Mouse (Mus musculus): Measurements from ENCODE around the gene Scnn1a. TPM values are rescaled to one million over a fixed set of nuclear protein-coding genes. Genes with fewer than 3 reads are reported as not detected.

Gene Scnn1a
- polyA plus RNA-seq, 1 experiment from 2014 or later, result 1.00 TPM

- Histone ChIP-seq H3K27ac (replicated peaks in 1 of 2; ENCODE audit: control insufficient read depth in 1 of 2, insufficient read depth in 1 of 2, low read depth in 2 of 2, low read length in 2 of 2) (no peak overlapping the region), H3K9me3 (ENCODE audit: control insufficient read depth, low read length) (no peaks in the 10 kb centered on the region), H3K4me2 (ENCODE audit: low read length) (peak overlapping the region; percentile 65), H3K27me3 (ENCODE audit: control insufficient read depth, insufficient read depth, low read length) (peaks cover 66% of the 10 kb centered on the region), H3K36me3 (ENCODE audit: control insufficient read depth, insufficient read depth, low read length) (no peaks in the 10 kb centered on the region), H3K9ac (ENCODE audit: low read length) (no peak overlapping the region), H3K4me1 (ENCODE audit: control insufficient read depth in 2 of 2, insufficient read depth in 2 of 2, low read length in 2 of 2) (peaks cover 18% of the 10 kb centered on the region in 2 experiments), H3K4me3 (ENCODE audit: control insufficient read depth in 1 of 2, insufficient read depth in 1 of 2, low read depth in 1 of 2, low read length in 2 of 2) (peak overlapping the region in 1 of 2 experiments; percentile 36; a peak in 2 of 4 replicates)
- no peak for ATAC-seq (ENCODE audit: insufficient number of reproducible peaks, insufficient read depth, low FRiP score, low read depth)
- 6% methylated on average over 9 of the region's 9 CpGs for WGBS
Observed at GRCm38 (mm10) chr6:125379781-125380180, 59.3 kb downstream of the Scnn1a start.

GRCm38 (mm10) chr6:125380372-125381360 is 60.2 kb downstream of the Scnn1a start, which contains the start of gene Plekhg6:
Plekhg6 (minus strand) TSS chr6:125380793.
- Histone ChIP-seq H3K4me3 (ENCODE audit: control insufficient read depth in 1 of 2, insufficient read depth in 1 of 2, low read depth in 1 of 2, low read length in 2 of 2) (peak within 1 kb of the TSS; percentile 9 to 36; a peak in 3 of 4 replicates), H3K9ac (ENCODE audit: low read length) (no peak within 1 kb of the TSS; the same call in 1 of the 2 replicates), H3K36me3 (ENCODE audit: control insufficient read depth, insufficient read depth, low read length) (no peaks in the 10 kb centered on the region), H3K4me1 (ENCODE audit: control insufficient read depth in 2 of 2, insufficient read depth in 2 of 2, low read length in 2 of 2) (peaks cover 18% of the 10 kb centered on the region in 2 experiments), H3K27ac (replicated peaks in 1 of 2; ENCODE audit: control insufficient read depth in 1 of 2, insufficient read depth in 1 of 2, low read depth in 2 of 2, low read length in 2 of 2) (no peak within 1 kb of the TSS), H3K27me3 (ENCODE audit: control insufficient read depth, insufficient read depth, low read length) (peaks cover 64% of the 10 kb centered on the region), H3K9me3 (ENCODE audit: control insufficient read depth, low read length) (no peaks in the 10 kb centered on the region), H3K4me2 (ENCODE audit: low read length) (peak within 1 kb of the TSS; percentile 65)
- no peak for ATAC-seq (ENCODE audit: insufficient number of reproducible peaks, insufficient read depth, low FRiP score, low read depth)
- WGBS, result 5% methylated on average over 39 of the region's 40 CpGs

- Histone ChIP-seq H3K36me3 (ENCODE audit: control insufficient read depth, insufficient read depth, low read length) (no peaks in the 10 kb centered on the region), H3K9ac (ENCODE audit: low read length) (no peak overlapping the region), H3K9me3 (ENCODE audit: control insufficient read depth, low read length) (no peaks in the 10 kb centered on the region), H3K4me2 (ENCODE audit: low read length) (no peak overlapping the region), H3K27ac (replicated peaks in 1 of 2; ENCODE audit: control insufficient read depth in 1 of 2, insufficient read depth in 1 of 2, low read depth in 2 of 2, low read length in 2 of 2) (no peak overlapping the region), H3K27me3 (ENCODE audit: control insufficient read depth, insufficient read depth, low read length) (peaks cover 62% of the 10 kb centered on the region), H3K4me1 (ENCODE audit: control insufficient read depth in 2 of 2, insufficient read depth in 2 of 2, low read length in 2 of 2) (peaks cover 18% of the 10 kb centered on the region in 2 experiments), H3K4me3 (ENCODE audit: control insufficient read depth in 1 of 2, insufficient read depth in 1 of 2, low read depth in 1 of 2, low read length in 2 of 2) (no peak overlapping the region)
- 35% methylated on average over 2 of the region's 2 CpGs for WGBS
- no peak for ATAC-seq (ENCODE audit: insufficient number of reproducible peaks, insufficient read depth, low FRiP score, low read depth)
Observed at GRCm38 (mm10) chr6:125382024-125382423, 61.6 kb downstream of the Scnn1a start.

- Histone ChIP-seq H3K27me3 (ENCODE audit: control insufficient read depth, insufficient read depth, low read length) (peaks cover 30% of the 10 kb centered on the region), H3K27ac (replicated peaks in 1 of 2; ENCODE audit: control insufficient read depth in 1 of 2, insufficient read depth in 1 of 2, low read depth in 2 of 2, low read length in 2 of 2) (no peak overlapping the region), H3K4me1 (ENCODE audit: control insufficient read depth in 2 of 2, insufficient read depth in 2 of 2, low read length in 2 of 2) (peaks cover 2 to 3% of the 10 kb centered on the region in 2 experiments), H3K9ac (ENCODE audit: low read length) (no peak overlapping the region), H3K4me2 (ENCODE audit: low read length) (no peak overlapping the region), H3K9me3 (ENCODE audit: control insufficient read depth, low read length) (no peaks in the 10 kb centered on the region), H3K4me3 (ENCODE audit: control insufficient read depth in 1 of 2, insufficient read depth in 1 of 2, low read depth in 1 of 2, low read length in 2 of 2) (no peak overlapping the region), H3K36me3 (ENCODE audit: control insufficient read depth, insufficient read depth, low read length) (no peaks in the 10 kb centered on the region)
- 59% methylated on average over 11 of the region's 11 CpGs for WGBS
- ATAC-seq (ENCODE audit: insufficient number of reproducible peaks, insufficient read depth, low FRiP score, low read depth), result no peak
Observed at GRCm38 (mm10) chr6:125385066-125385974, 64.9 kb downstream of the Scnn1a start.

- Histone ChIP-seq H3K9ac (ENCODE audit: low read length) (no peak overlapping the region), H3K4me3 (ENCODE audit: control insufficient read depth in 1 of 2, insufficient read depth in 1 of 2, low read depth in 1 of 2, low read length in 2 of 2) (no peak overlapping the region)
- WGBS, result 63% methylated on average over 6 of the region's 6 CpGs
Observed at GRCm38 (mm10) chr6:125386080-125386479, 65.6 kb downstream of the Scnn1a start.

GRCm38 (mm10) chr6:125389853-125390252 is 69.4 kb downstream of the Scnn1a start:
- ATAC-seq (ENCODE audit: insufficient number of reproducible peaks, insufficient read depth, low FRiP score, low read depth), result no peak
- no peaks in the 10 kb centered on the region for H3K36me3 ChIP-seq (ENCODE audit: control insufficient read depth, insufficient read depth, low read length)
- H3K27ac ChIP-seq (replicated peaks in 1 of 2; ENCODE audit: control insufficient read depth in 1 of 2, insufficient read depth in 1 of 2, low read depth in 2 of 2, low read length in 2 of 2), result no peak overlapping the region
- H3K4me3 ChIP-seq (ENCODE audit: control insufficient read depth in 1 of 2, insufficient read depth in 1 of 2, low read depth in 1 of 2, low read length in 2 of 2), result no peak overlapping the region
- H3K4me1 ChIP-seq (ENCODE audit: control insufficient read depth in 2 of 2, insufficient read depth in 2 of 2, low read length in 2 of 2), result no peaks in the 10 kb centered on the region
- 69% methylated on average over 5 of the region's 5 CpGs for WGBS
- H3K27me3 ChIP-seq (ENCODE audit: control insufficient read depth, insufficient read depth, low read length), result no peaks in the 10 kb centered on the region
- H3K9ac ChIP-seq (ENCODE audit: low read length), result no peak overlapping the region
- H3K4me2 ChIP-seq (ENCODE audit: low read length), result no peak overlapping the region
- no peaks in the 10 kb centered on the region for H3K9me3 ChIP-seq (ENCODE audit: control insufficient read depth, low read length)

More at GRCm38 (mm10) chr6:125386080-125386479, 65.6 kb downstream of the Scnn1a start:
- no peaks in the 10 kb centered on the region for H3K36me3 ChIP-seq (ENCODE audit: control insufficient read depth, insufficient read depth, low read length)
- H3K27me3 ChIP-seq (ENCODE audit: control insufficient read depth, insufficient read depth, low read length), result peaks cover 22% of the 10 kb centered on the region
- H3K4me2 ChIP-seq (ENCODE audit: low read length), result no peak overlapping the region
- peaks cover 0 to 2% of the 10 kb centered on the region in 2 experiments; a peak in 1 of 4 replicates for H3K4me1 ChIP-seq (ENCODE audit: control insufficient read depth in 2 of 2, insufficient read depth in 2 of 2, low read length in 2 of 2)
- no peaks in the 10 kb centered on the region for H3K9me3 ChIP-seq (ENCODE audit: control insufficient read depth, low read length)
- H3K27ac ChIP-seq (replicated peaks in 1 of 2; ENCODE audit: control insufficient read depth in 1 of 2, insufficient read depth in 1 of 2, low read depth in 2 of 2, low read length in 2 of 2), result no peak overlapping the region
- no peak for ATAC-seq (ENCODE audit: insufficient number of reproducible peaks, insufficient read depth, low FRiP score, low read depth)
